Mouse (Mus musculus) cerebellum, postnatal 10 days (tissue): ENCODE results near the gene Tmprss7.

Experiments
- DNase-seq, 2 experiments: peaks; one replicate each; pipeline ENCODE4 v3.0.0; 2021; ENCODE audit warnings: mixed read lengths in 2 of 2

Gene Tmprss7

GRCm38 (mm10) chr16:45623230-45623629 is 70.2 kb downstream of the Tmprss7 start:
- DNase-seq, result no peak

GRCm38 (mm10) chr16:45619751-45620375 is 73.6 kb downstream of the Tmprss7 start:
- DNase-seq, result no peak

GRCm38 (mm10) chr16:45615944-45616343 is 77.5 kb downstream of the Tmprss7 start:
- DNase-seq, result no peak

GRCm38 (mm10) chr16:45613247-45613646 is 80.2 kb downstream of the Tmprss7 start:
- no peak for DNase-seq

GRCm38 (mm10) chr16:45610267-45610666 is 83.2 kb downstream of the Tmprss7 start, which contains the start of gene Gcsam:
TSS of gene Gcsam (plus strand) at chr16:45610380.
- no peak for DNase-seq

- peak; percentile 48 to 61 for DNase-seq
Observed at GRCm38 (mm10) chr16:45609300-45609699, 84.2 kb downstream of the Tmprss7 start.

- DNase-seq, result peak; percentile 5 to 25
Observed at GRCm38 (mm10) chr16:45608481-45608954, 84.9 kb downstream of the Tmprss7 start.
